Mouse (Mus musculus) embryonic facial prominence, embryonic 12.5 days (tissue): ENCODE measurements around the gene Ppargc1a. TPM values are rescaled to one million over a fixed set of nuclear protein-coding genes. Genes with fewer than 3 reads are reported as not detected.
A peak's percentile ranks its signal among the peaks of the same experiment; 100 is the strongest.

Source experiments
- ATAC-seq: fragments of 200-750 bp; cut with Nextera tagmentation; 2 replicates; pipeline ENCODE4 v1.8.0; 2017; ENCODE audit not compliant: insufficient number of reproducible peaks, insufficient read depth, low FRiP score, low TSS enrichment
- H3K27ac ChIP-seq: fragments of 300-500 bp; sonication (generic); 2 replicates; pipeline ENCODE4 v1.5.1; 2016; ENCODE audit warnings: mild to moderate bottlenecking
- H3K27me3 ChIP-seq: fragments of 300-500 bp; sonication (generic); 2 replicates; pipeline ENCODE4 v1.6.1; 2016; ENCODE audit warnings: mild to moderate bottlenecking, moderate library complexity
- H3K36me3 ChIP-seq: fragments of 300-500 bp; sonication (generic); 2 replicates; pipeline ENCODE4 v1.6.1; 2016; ENCODE audit warnings: mild to moderate bottlenecking
- H3K4me1 ChIP-seq: fragments of 300-500 bp; sonication (generic); 2 replicates; pipeline ENCODE4 v1.6.1; 2016
- H3K4me2 ChIP-seq: fragments of 300-500 bp; sonication (generic); replicated peaks from 2 replicates; pipeline ENCODE4 v1.6.1; 2016; ENCODE audit warnings: mild to moderate bottlenecking, moderate library complexity
- H3K4me3 ChIP-seq: fragments of 300-500 bp; sonication (generic); 2 replicates; pipeline ENCODE4 v1.5.1; 2016; ENCODE audit warnings: mild to moderate bottlenecking
- H3K9ac ChIP-seq: fragments of 300-500 bp; sonication (generic); 2 replicates; pipeline ENCODE4 v1.6.1; 2016; ENCODE audit warnings: mild to moderate bottlenecking, moderate library complexity
- H3K9me3 ChIP-seq: fragments of 300-500 bp; sonication (generic); 2 replicates; pipeline ENCODE4 v1.6.1; 2016; ENCODE audit warnings: mild to moderate bottlenecking, moderate library complexity
- WGBS: fragments of 180-500 bp; shearing (Covaris S2); methylation state at CpG from one replicate; pipeline ENCODE4 v1.1.7; 2016; 5-methylcytosine and 5-hydroxymethylcytosine counted together
- polyA plus RNA-seq: library from polyadenylated mRNA; unstranded; fragments of >200 nt; fragmentation: Nextera tagmentation; extraction: Ambion mirVana; gene quantifications from 2 replicates; pipeline ENCODE4 v1.2.1, GENCODE M21; 2016

The Ppargc1a gene
- polyA plus RNA-seq, 1 experiment from 2014 or later, result 4.2 TPM

DNA sequence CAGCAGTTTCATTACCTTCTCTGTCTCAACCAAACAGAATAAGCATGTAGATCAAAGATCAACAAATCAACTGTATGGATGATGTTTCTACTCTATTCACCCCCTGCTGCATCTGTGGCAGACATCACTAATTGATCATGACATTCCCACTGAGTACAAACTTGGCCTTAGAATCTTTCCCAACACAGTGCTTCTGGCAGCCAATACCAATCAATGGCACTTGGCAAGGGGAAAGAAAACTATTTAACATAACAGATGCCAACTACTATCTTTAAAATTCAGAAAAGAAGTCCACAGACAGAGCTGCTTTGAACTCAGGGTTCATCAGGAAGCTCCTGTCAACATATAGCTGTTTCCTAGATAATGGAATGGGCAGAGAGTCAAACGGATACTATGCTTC lies 83.8 kb downstream of the Ppargc1a start:
- 59% methylated on average over 1 of the region's 1 CpGs for WGBS
- Histone ChIP-seq H3K27me3 (no peaks in the 10 kb centered on the region), H3K9me3 (no peaks in the 10 kb centered on the region), H3K4me1 (no peaks in the 10 kb centered on the region), H3K4me2 (no peak overlapping the region), H3K36me3 (no peaks in the 10 kb centered on the region), H3K27ac (no peak overlapping the region), H3K4me3 (no peak overlapping the region), H3K9ac (no peak overlapping the region)
- no peak for ATAC-seq

- no peak for ATAC-seq
- Histone ChIP-seq H3K27me3 (no peaks in the 10 kb centered on the region), H3K27ac (no peak overlapping the region), H3K4me3 (no peak overlapping the region), H3K4me1 (peaks cover 6% of the 10 kb centered on the region; the same call in 1 of the 2 replicates), H3K4me2 (no peak overlapping the region), H3K9ac (no peak overlapping the region), H3K36me3 (no peaks in the 10 kb centered on the region), H3K9me3 (no peaks in the 10 kb centered on the region)
These were observed 87.7 kb downstream of the Ppargc1a start for GRCm38 (mm10) chr5:51479859-51480258.

DNA sequence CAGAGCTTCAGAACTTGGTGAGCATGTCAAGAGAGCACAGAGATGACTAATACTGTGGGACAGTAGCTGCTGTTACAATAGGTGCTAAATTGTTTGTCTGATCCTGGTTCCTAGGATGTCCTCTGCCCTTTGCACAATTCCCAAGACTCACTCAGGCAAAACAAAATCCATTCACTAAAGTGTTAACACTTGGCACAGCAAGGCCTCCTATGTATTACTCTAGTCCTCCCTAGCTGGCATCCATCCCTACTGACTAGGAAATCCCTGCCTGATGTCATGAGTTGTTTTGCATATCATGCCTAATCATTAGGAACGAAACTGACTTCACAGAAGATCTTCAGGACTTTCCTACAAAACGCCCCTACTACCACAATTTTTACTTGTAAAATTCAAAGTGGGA lies 88.1 kb downstream of the Ppargc1a start:
- no peak overlapping the region for H3K4me3 ChIP-seq
- 68% methylated on average over 2 of the region's 2 CpGs for whole genome bisulfite sequencing
- no peaks in the 10 kb centered on the region for H3K36me3 ChIP-seq
- H3K4me2 ChIP-seq, result no peak overlapping the region
- ATAC-seq, result no peak
- no peaks in the 10 kb centered on the region for H3K9me3 ChIP-seq
- H3K27ac ChIP-seq, result no peak overlapping the region
- H3K4me1 ChIP-seq, result peaks cover 6% of the 10 kb centered on the region; the same call in 1 of the 2 replicates
- H3K27me3 ChIP-seq, result no peaks in the 10 kb centered on the region
- no peak overlapping the region for H3K9ac ChIP-seq

GRCm38 (mm10) chr5:51478319-51478994 lies 89.1 kb downstream of the Ppargc1a start:
- Histone ChIP-seq H3K36me3 (no peaks in the 10 kb centered on the region), H3K4me1 (peaks cover 6% of the 10 kb centered on the region; the same call in 1 of the 2 replicates), H3K4me2 (no peak overlapping the region), H3K9ac (no peak overlapping the region), H3K27me3 (no peaks in the 10 kb centered on the region), H3K9me3 (no peaks in the 10 kb centered on the region), H3K4me3 (no peak overlapping the region), H3K27ac (no peak overlapping the region)
- ATAC-seq, result 0 out of 2 replicates have a peak, but pooled peaks have one; percentile 56
- 27% methylated on average over 7 of the region's 7 CpGs for WGBS

DNA sequence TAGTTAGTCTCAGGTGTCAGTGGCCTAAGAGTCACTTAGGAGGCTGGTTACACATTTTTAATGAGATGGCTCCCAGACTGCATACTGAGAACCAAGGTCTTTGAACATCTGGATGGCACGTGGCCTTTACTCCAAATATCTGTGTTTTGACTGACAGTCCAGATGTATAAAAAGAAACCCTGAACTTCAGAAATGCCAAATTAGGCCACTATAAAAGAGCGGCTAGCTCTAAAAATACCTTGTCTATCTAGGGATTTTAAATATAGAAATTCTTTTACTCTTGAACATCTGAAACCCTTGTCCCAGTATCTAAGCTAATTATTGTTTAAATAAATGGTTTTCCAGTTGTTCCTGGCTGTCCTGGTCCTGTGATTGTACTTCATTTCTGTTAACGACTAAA lies 90.4 kb downstream of the Ppargc1a start:
- Histone ChIP-seq H3K36me3 (no peaks in the 10 kb centered on the region), H3K27me3 (no peaks in the 10 kb centered on the region), H3K4me2 (no peak overlapping the region), H3K4me3 (no peak overlapping the region), H3K4me1 (peaks cover 6% of the 10 kb centered on the region; the same call in 1 of the 2 replicates), H3K9ac (no peak overlapping the region), H3K9me3 (no peaks in the 10 kb centered on the region), H3K27ac (no peak overlapping the region)
- ATAC-seq, result no peak
- 66% methylated on average over 3 of the region's 3 CpGs for WGBS

DNA sequence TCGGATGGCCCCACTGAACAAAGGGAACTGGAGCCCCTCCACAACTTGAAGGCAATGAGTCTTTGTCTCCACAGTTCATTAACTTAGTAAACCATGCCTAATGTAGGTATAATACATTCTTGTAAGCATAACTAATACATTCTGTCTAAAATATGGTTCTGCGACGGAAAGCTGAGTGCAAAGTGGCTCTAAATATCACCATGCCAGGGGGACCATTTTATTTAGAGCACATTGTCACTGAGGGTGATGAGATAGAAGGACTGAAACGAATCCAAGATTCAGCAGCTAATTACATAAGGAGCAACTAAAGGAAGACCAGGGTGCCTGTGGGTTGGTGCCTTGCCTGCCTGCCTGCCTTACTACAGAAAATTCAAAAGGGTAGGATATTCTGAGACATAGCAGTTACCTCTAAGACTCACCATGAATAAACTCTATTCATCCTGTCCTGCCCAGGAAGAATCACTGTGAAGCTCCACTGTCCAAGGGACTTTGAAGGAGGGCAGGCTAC lies 92.4 kb downstream of the Ppargc1a start:
- Histone ChIP-seq H3K9me3 (no peaks in the 10 kb centered on the region), H3K4me2 (no peak overlapping the region), H3K9ac (no peak overlapping the region), H3K27me3 (no peaks in the 10 kb centered on the region), H3K27ac (no peak overlapping the region), H3K4me3 (no peak overlapping the region), H3K36me3 (no peaks in the 10 kb centered on the region), H3K4me1 (peaks cover 6% of the 10 kb centered on the region; the same call in 1 of the 2 replicates)
- WGBS, result 61% methylated on average over 4 of the region's 4 CpGs
- no peak for ATAC-seq

DNA sequence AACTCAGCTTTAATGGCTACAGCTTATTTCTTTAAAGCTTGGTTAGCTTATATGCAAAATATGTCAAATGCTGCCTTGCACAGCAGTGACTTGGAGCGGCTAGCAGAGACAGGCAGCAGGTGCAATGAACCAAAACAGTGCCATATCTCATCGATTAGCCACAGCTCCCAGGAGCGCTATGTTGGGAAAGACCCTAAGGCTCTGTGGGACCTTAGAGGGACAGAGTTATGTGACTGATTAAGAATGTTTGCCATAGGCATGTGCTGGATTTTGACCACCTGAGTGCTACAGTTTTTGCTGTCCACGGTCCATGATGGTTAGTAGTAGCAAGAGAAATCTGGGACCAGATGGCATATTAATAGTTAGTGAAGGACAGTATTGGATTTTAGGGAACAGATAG lies 95.9 kb downstream of the Ppargc1a start:
- no peaks in the 10 kb centered on the region for H3K27me3 ChIP-seq
- no peak for ATAC-seq
- no peak overlapping the region for H3K27ac ChIP-seq
- no peaks in the 10 kb centered on the region for H3K4me1 ChIP-seq
- no peaks in the 10 kb centered on the region for H3K9me3 ChIP-seq
- H3K4me3 ChIP-seq, result no peak overlapping the region
- 72% methylated on average over 4 of the region's 4 CpGs for WGBS
- H3K4me2 ChIP-seq, result no peak overlapping the region
- no peak overlapping the region for H3K9ac ChIP-seq
- no peaks in the 10 kb centered on the region for H3K36me3 ChIP-seq

DNA sequence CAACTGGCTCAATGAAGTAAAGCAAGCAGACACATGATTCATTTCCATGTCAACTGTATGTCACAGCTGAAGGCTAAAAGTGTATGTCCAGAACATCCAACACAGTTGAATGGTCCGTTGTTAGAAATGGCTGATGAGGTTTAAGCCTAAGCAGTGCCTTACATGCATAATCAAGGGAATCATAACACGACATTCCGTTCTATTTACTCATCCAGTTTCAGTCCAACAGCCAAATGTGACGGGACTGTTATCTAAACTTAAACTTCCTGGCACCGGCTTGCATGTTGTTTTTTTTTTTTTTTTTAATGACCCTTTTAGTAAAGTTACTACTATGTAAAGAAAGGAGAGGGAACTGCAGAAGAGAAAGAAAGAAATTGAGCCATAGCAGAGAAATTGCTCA lies 101.5 kb downstream of the Ppargc1a start:
- Histone ChIP-seq H3K27ac (no peak overlapping the region), H3K4me3 (no peak overlapping the region), H3K9ac (no peak overlapping the region), H3K4me2 (no peak overlapping the region), H3K36me3 (no peaks in the 10 kb centered on the region), H3K9me3 (no peaks in the 10 kb centered on the region), H3K4me1 (no peaks in the 10 kb centered on the region), H3K27me3 (no peaks in the 10 kb centered on the region)
- no peak for ATAC-seq
- 73% methylated on average over 5 of the region's 5 CpGs for WGBS

GRCm38 (mm10) chr5:51452033-51452432 lies 115.5 kb downstream of the Ppargc1a start:
- no peaks in the 10 kb centered on the region for H3K27me3 ChIP-seq
- ATAC-seq, result no peak
- no peak overlapping the region for H3K4me3 ChIP-seq
- no peak overlapping the region for H3K9ac ChIP-seq
- H3K9me3 ChIP-seq, result no peaks in the 10 kb centered on the region
- no peak overlapping the region for H3K27ac ChIP-seq
- H3K4me2 ChIP-seq, result no peak overlapping the region
- no peaks in the 10 kb centered on the region for H3K36me3 ChIP-seq
- H3K4me1 ChIP-seq, result no peaks in the 10 kb centered on the region
- 51% methylated on average over 3 of the region's 3 CpGs for WGBS

- no peaks in the 10 kb centered on the region for H3K9me3 ChIP-seq
- no peak overlapping the region for H3K27ac ChIP-seq
- no peaks in the 10 kb centered on the region for H3K36me3 ChIP-seq
- no peak overlapping the region for H3K4me3 ChIP-seq
- no peak overlapping the region for H3K4me2 ChIP-seq
- no peak overlapping the region for H3K9ac ChIP-seq
- no peak for ATAC-seq
- H3K4me1 ChIP-seq, result no peaks in the 10 kb centered on the region
- H3K27me3 ChIP-seq, result no peaks in the 10 kb centered on the region
- 82% methylated on average over 1 of the region's 1 CpGs for WGBS
These were observed 119.9 kb downstream of the Ppargc1a start for GRCm38 (mm10) chr5:51447631-51448030.

DNA sequence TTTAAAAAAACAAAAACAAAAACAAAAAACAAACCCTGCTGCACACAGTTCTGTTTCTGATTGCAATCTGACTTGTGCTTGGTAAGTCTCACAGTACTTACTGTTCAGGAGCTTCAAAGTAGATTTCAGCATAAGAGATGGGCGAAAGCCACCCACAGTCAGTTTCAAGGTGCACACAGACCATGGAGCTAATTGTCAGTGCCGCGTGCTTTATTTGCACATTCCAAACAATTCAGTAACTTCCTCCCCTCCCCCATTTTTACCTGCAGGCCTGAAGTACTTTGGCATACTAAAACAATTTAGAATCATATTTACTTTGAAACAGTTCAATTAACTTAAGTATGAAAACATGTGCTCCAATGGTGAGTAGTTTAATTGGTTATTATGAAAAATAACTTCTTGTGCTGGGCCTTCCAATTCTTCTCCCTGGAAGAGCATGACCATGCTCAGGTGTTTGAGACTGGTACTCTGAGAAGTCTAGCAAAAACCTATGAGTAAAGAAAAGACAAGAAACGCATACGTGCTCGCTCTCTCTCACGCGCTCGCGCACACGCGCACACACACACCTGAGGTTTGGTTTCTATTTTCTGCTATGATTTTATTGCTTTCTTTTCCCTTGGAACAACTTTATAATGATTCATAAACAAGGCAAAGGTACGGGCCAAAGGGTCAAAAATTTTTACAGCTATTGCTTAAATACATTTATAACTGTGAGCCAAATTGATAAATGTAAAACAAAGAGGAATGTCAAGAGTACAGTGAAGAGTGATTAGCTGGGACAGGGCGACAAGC lies 121.0 kb downstream of the Ppargc1a start:
- Histone ChIP-seq H3K36me3 (no peaks in the 10 kb centered on the region), H3K4me2 (no peak overlapping the region), H3K4me3 (no peak overlapping the region), H3K27me3 (no peaks in the 10 kb centered on the region), H3K9ac (no peak overlapping the region), H3K27ac (no peak overlapping the region), H3K4me1 (no peaks in the 10 kb centered on the region), H3K9me3 (no peaks in the 10 kb centered on the region)
- WGBS, result 89% methylated on average over 14 of the region's 14 CpGs
- ATAC-seq, result no peak

DNA sequence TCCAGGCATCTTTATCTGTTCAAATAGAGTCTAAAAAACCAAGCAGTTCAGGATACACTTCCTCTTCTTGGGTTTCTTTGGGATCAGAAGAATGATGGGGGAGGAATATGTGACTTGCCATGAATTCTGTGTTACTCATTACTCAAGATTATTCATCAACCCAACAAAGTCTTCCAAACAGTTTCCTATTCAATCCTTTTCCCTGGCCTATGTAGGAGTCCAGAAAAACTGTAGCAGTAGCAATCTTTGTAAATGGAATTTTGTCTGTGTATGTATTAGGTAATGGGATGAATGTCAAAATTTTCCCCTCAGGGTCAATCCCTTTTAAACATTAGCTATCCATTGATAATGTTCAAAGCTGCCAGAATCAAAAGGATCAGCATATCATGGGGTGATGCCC lies 121.8 kb downstream of the Ppargc1a start:
- H3K4me3 ChIP-seq, result no peak overlapping the region
- no peak overlapping the region for H3K9ac ChIP-seq
- no peaks in the 10 kb centered on the region for H3K9me3 ChIP-seq
- no peak overlapping the region for H3K4me2 ChIP-seq
- no peak for ATAC-seq
- H3K27ac ChIP-seq, result no peak overlapping the region
- H3K36me3 ChIP-seq, result no peaks in the 10 kb centered on the region
- H3K4me1 ChIP-seq, result no peaks in the 10 kb centered on the region
- no peaks in the 10 kb centered on the region for H3K27me3 ChIP-seq
